Mouse (Mus musculus) E14TG2a.4 (cell line): ENCODE data around the gene Celsr3.

Experiments
- H3K27me3 ChIP-seq: 2 replicates; pipeline ENCODE4 v1.6.1; 2014; ENCODE audit warnings: low read length, control low read depth; ENCODE audit not compliant: insufficient read depth
- H3K36me3 ChIP-seq: 2 replicates; pipeline ENCODE4 v1.6.1; 2014; ENCODE audit warnings: low read length, control low read depth; ENCODE audit not compliant: insufficient read depth
- H3K4me1 ChIP-seq: replicated peaks from 2 replicates; pipeline ENCODE4 v1.6.1; 2014; ENCODE audit warnings: low read depth, low read length, control low read depth
- H3K4me3 ChIP-seq: replicated peaks from 2 replicates; pipeline ENCODE4 v1.5.1; 2014; ENCODE audit warnings: mild to moderate bottlenecking, low read length
- H3K9me3 ChIP-seq: 2 replicates; pipeline ENCODE4 v1.6.1; 2014; ENCODE audit warnings: low read length, control low read depth
- CTCF ChIP-seq: conservative IDR thresholded peaks from 2 replicates; pipeline ENCODE4 v1.5.1; 2014; ENCODE audit warnings: low read length
- NANOG ChIP-seq: IDR thresholded peaks from 2 replicates; pipeline ENCODE4 v1.6.1; 2014; ENCODE audit warnings: borderline replicate concordance, low read length, mixed read lengths
- POU5F1 ChIP-seq: IDR thresholded peaks from 2 replicates; pipeline ENCODE4 v1.6.1; 2014; ENCODE audit warnings: low read length, borderline replicate concordance

The Celsr3 gene

GRCm38 (mm10) chr9:108797477-108797876 lies 28.6 kb upstream of the Celsr3 start:
- H3K4me1 ChIP-seq = peaks cover 46% of the 10 kb centered on the region
- TF ChIP-seq CTCF = no peak
- no peak for TF ChIP-seq POU5F1
- TF ChIP-seq NANOG = no peak
- H3K9me3 ChIP-seq = no peaks in the 10 kb centered on the region
- H3K27me3 ChIP-seq = no peaks in the 10 kb centered on the region
- peak overlapping the region; percentile 63 for H3K4me3 ChIP-seq
- peaks cover 59% of the 10 kb centered on the region for H3K36me3 ChIP-seq

GRCm38 (mm10) chr9:108798508-108799075 lies 27.5 kb upstream of the Celsr3 start:
- H3K4me3 ChIP-seq = no peak overlapping the region
- no peaks in the 10 kb centered on the region for H3K27me3 ChIP-seq
- TF ChIP-seq CTCF (no peak), NANOG (no peak), POU5F1 (no peak)
- peaks cover 39% of the 10 kb centered on the region for H3K4me1 ChIP-seq
- H3K36me3 ChIP-seq = peaks cover 67% of the 10 kb centered on the region
- H3K9me3 ChIP-seq = no peaks in the 10 kb centered on the region

GRCm38 (mm10) chr9:108799564-108799963 lies 26.6 kb upstream of the Celsr3 start:
- TF ChIP-seq CTCF (no peak), NANOG (no peak), POU5F1 (no peak)
- Histone ChIP-seq H3K4me1 (peaks cover 39% of the 10 kb centered on the region), H3K36me3 (peaks cover 76% of the 10 kb centered on the region), H3K9me3 (no peaks in the 10 kb centered on the region), H3K27me3 (no peaks in the 10 kb centered on the region), H3K4me3 (no peak overlapping the region)

- 0 out of 2 replicates have a peak overlapping the region, but pooled peaks have one; percentile 17 for H3K4me3 ChIP-seq
- peaks cover 63% of the 10 kb centered on the region for H3K36me3 ChIP-seq
- H3K9me3 ChIP-seq = no peaks in the 10 kb centered on the region
- H3K27me3 ChIP-seq = no peaks in the 10 kb centered on the region
- H3K4me1 ChIP-seq = peaks cover 48% of the 10 kb centered on the region
- no peak for TF ChIP-seq NANOG
- no peak for TF ChIP-seq POU5F1
- TF ChIP-seq CTCF = no peak
These were observed 20.4 kb upstream of the Celsr3 start for GRCm38 (mm10) chr9:108805768-108806167.

- Histone ChIP-seq H3K4me3 (no peak overlapping the region), H3K36me3 (peaks cover 64% of the 10 kb centered on the region), H3K9me3 (no peaks in the 10 kb centered on the region), H3K27me3 (no peaks in the 10 kb centered on the region), H3K4me1 (peaks cover 48% of the 10 kb centered on the region)
- no peak for TF ChIP-seq CTCF
- TF ChIP-seq NANOG = no peak
- no peak for TF ChIP-seq POU5F1
These were observed 19.7 kb upstream of the Celsr3 start for GRCm38 (mm10) chr9:108806379-108806778.

DNA sequence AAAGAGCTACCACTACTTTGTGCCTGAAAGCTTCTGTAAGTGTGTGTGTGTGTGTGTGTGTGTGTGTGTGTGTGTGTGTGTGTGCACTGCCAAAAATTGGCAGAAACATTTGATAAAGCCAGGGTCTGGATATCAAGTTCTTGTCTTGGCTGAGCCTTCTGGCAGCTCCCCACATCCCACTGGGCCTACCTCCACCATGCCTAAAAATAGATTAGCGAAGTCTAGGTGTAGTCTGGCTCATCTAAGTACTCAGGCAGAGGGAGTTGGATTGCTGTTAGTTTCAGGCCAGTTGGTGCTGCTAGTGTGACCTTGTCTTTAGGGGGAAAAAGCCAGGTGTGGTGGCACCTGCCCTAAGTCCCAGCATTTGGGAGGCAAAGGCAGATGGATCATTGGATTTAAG lies 19.3 kb upstream of the Celsr3 start:
- H3K4me3 ChIP-seq = no peak overlapping the region
- H3K36me3 ChIP-seq = peaks cover 64% of the 10 kb centered on the region
- no peaks in the 10 kb centered on the region for H3K9me3 ChIP-seq
- peaks cover 51% of the 10 kb centered on the region for H3K4me1 ChIP-seq
- no peaks in the 10 kb centered on the region for H3K27me3 ChIP-seq
- TF ChIP-seq NANOG (no peak), POU5F1 (no peak), CTCF (no peak)

GRCm38 (mm10) chr9:108807674-108808073 lies 18.4 kb upstream of the Celsr3 start:
- Histone ChIP-seq H3K27me3 (no peaks in the 10 kb centered on the region), H3K36me3 (peaks cover 64% of the 10 kb centered on the region), H3K9me3 (no peaks in the 10 kb centered on the region), H3K4me3 (no peak overlapping the region), H3K4me1 (peaks cover 59% of the 10 kb centered on the region)
- TF ChIP-seq NANOG = no peak
- no peak for TF ChIP-seq POU5F1
- TF ChIP-seq CTCF = no peak

DNA sequence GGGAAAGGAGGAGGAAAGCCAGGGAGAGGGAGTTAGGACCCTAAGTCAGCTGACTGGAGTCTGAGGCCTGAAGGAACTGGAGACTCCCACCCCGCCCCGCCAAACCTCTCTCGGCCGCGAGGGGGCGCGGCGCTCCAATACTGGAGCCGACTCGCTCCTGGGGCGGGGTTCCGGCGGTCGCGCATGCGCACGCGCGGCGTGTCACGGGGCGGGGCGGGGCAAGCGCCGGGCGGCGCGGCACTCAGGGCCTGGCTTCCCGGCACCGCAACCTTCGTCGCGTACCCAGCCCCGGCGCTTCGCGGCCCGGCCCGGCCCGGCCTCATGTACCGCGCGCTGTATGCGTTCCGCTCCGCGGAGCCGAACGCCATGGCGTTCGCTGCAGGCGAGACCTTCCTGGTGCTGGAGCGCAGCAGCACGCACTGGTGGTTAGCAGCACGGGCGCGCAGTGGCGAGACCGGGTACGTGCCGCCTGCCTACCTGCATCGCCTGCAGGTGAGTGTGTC lies 17.9 kb upstream of the Celsr3 start, which contains the start of gene Nckipsd:
TSS of gene Nckipsd (plus strand) at position 206 of the 503 bp plus-strand sequence.
- Histone ChIP-seq H3K9me3 (no peaks in the 10 kb centered on the region), H3K27me3 (no peaks in the 10 kb centered on the region), H3K36me3 (peaks cover 66% of the 10 kb centered on the region), H3K4me1 (peaks cover 64% of the 10 kb centered on the region), H3K4me3 (peak within 1 kb of the TSS; percentile 90)
- no peak for TF ChIP-seq NANOG
- TF ChIP-seq CTCF = peak; percentile 33
- no peak for TF ChIP-seq POU5F1

GRCm38 (mm10) chr9:108809188-108809587 lies 16.9 kb upstream of the Celsr3 start:
- no peak for TF ChIP-seq NANOG
- TF ChIP-seq CTCF = no peak
- no peak for TF ChIP-seq POU5F1
- H3K27me3 ChIP-seq = no peaks in the 10 kb centered on the region
- peaks cover 68% of the 10 kb centered on the region for H3K4me1 ChIP-seq
- peaks cover 67% of the 10 kb centered on the region for H3K36me3 ChIP-seq
- H3K9me3 ChIP-seq = no peaks in the 10 kb centered on the region
- H3K4me3 ChIP-seq = peak overlapping the region; percentile 90
